Mouse (Mus musculus) midbrain, postnatal 0 days (tissue): ENCODE data around the gene Tssc4. TPM values are rescaled to one million over a fixed set of nuclear protein-coding genes. Genes with fewer than 3 reads are reported as not detected.
A peak's percentile ranks its signal among the peaks of the same experiment; 100 is the strongest.

Experiments used
- ATAC-seq: fragments of 200-750 bp; cut with Nextera tagmentation; 2 replicates; pipeline ENCODE4 v1.8.0; 2017; ENCODE audit warnings: moderate number of reproducible peaks, mild to moderate bottlenecking, moderate TSS enrichment, moderate library complexity; ENCODE audit not compliant: low FRiP score
- DNase-seq: peaks from one replicate; pipeline ENCODE4 v3.0.0-alpha.2; 2015; ENCODE audit warnings: low spot score
- H3K27ac ChIP-seq: fragments of 300-500 bp; sonication (generic); 2 replicates; pipeline ENCODE4 v1.5.1; 2014; ENCODE audit warnings: low read depth, mild to moderate bottlenecking, low read length, mixed read lengths
- H3K27me3 ChIP-seq: fragments of 300-500 bp; sonication (generic); 2 replicates; pipeline ENCODE4 v1.6.1; 2014; ENCODE audit warnings: low read length, control low read depth, mixed read lengths; ENCODE audit not compliant: insufficient read depth
- H3K36me3 ChIP-seq: fragments of 300-500 bp; sonication (generic); 2 replicates; pipeline ENCODE4 v1.6.1; 2014; ENCODE audit warnings: low read length, control low read depth, mixed read lengths; ENCODE audit not compliant: insufficient read depth
- H3K4me1 ChIP-seq: fragments of 300-500 bp; sonication (generic); 2 replicates; pipeline ENCODE4 v1.6.1; 2014; ENCODE audit warnings: mild to moderate bottlenecking, control low read depth, antibody characterized with exemption, low read length, mixed read lengths; ENCODE audit not compliant: insufficient read depth
- H3K4me2 ChIP-seq: fragments of 300-500 bp; sonication (generic); 2 replicates; pipeline ENCODE4 v1.6.1; 2014; ENCODE audit warnings: low read depth, mild to moderate bottlenecking, low read length, mixed read lengths; ENCODE audit not compliant: poor library complexity, severe bottlenecking
- H3K4me3 ChIP-seq: fragments of 300-500 bp; sonication (generic); 2 replicates; pipeline ENCODE4 v1.5.1; 2014; ENCODE audit warnings: low read depth, mild to moderate bottlenecking, low read length, moderate library complexity
- H3K9ac ChIP-seq: fragments of 300-500 bp; sonication (generic); replicated peaks from 2 replicates; pipeline ENCODE4 v1.6.1; 2014; ENCODE audit warnings: mild to moderate bottlenecking, low read length, moderate library complexity, mixed read lengths; ENCODE audit not compliant: poor library complexity, severe bottlenecking
- H3K9me3 ChIP-seq: fragments of 300-500 bp; sonication (generic); 2 replicates; pipeline ENCODE4 v1.6.1; 2016; ENCODE audit warnings: low read length, control low read depth
- CTCF ChIP-seq: IDR thresholded peaks from 2 replicates; pipeline ENCODE4 v1.5.1; 2016; ENCODE audit warnings: antibody characterized with exemption, mild to moderate bottlenecking
- WGBS: fragments of 180-500 bp; shearing (Covaris S2); extraction: QIAGEN DNeasy Blood & Tissue Kit; methylation state at CpG from one replicate; pipeline ENCODE4 v1.1.7; 2014; 5-methylcytosine and 5-hydroxymethylcytosine counted together
- polyA plus RNA-seq: library from polyadenylated mRNA; unstranded; fragments of >200 nt; fragmentation: Nextera tagmentation; extraction: Ambion mirVana; gene quantifications from 2 replicates; pipeline ENCODE4 v1.2.1, GENCODE M21; 2015
- total RNA-seq: library from RNA; depleted of rRNA; stranded (reverse); fragments of >200 nt; gene quantifications from 2 replicates; pipeline ENCODE4 v1.2.3, GENCODE M21; 2014

The Tssc4 gene
- total and polyA plus RNA-seq, 2 experiments from 2014 or later = 92.4 to 103 TPM

DNA sequence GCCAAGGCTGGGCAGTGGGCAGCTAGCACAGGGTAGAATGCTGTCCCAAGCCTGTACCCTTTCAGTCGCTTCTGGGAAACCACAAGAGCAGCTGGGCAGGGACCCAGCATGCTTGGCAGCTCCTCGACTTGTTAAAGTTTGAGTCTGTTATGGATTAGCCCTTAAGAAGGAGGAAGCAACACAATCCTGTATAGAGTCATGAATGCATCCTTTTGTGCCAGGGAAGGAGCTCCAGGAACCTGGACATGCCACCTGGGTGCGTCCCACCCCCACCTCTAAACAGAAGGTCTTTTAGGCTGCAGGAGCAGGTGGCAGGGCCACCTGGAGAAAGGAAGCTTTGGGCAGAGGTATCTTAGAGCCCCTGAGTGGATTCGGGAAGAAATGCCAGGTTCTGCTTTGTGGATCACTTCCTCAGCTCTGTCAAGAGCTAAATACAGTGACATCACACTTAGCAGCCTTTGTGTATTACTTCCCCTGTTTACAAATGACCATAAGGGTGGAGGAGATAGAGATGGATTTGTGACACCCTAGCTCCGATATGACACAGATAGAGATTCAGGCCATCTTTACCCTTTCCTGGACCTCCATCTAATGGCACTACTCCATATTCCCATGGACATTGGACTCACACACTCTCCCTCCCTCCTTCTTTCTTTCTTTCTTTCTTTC, 9.7 kb upstream of the Tssc4 start:
- Histone ChIP-seq H3K9me3 (no peaks in the 10 kb centered on the region), H3K4me2 (no peak overlapping the region), H3K4me1 (peaks cover 19% of the 10 kb centered on the region), H3K4me3 (no peak overlapping the region), H3K27me3 (no peaks in the 10 kb centered on the region), H3K9ac (no peak overlapping the region), H3K27ac (peak overlapping the region; percentile 27; the same call in 1 of the 2 replicates), H3K36me3 (peaks cover 15% of the 10 kb centered on the region)
- no peak for TF ChIP-seq CTCF
- DNase-seq (peak; percentile 74), ATAC-seq (no peak)
- 69% methylated on average over 5 of the region's 5 CpGs for WGBS

DNA sequence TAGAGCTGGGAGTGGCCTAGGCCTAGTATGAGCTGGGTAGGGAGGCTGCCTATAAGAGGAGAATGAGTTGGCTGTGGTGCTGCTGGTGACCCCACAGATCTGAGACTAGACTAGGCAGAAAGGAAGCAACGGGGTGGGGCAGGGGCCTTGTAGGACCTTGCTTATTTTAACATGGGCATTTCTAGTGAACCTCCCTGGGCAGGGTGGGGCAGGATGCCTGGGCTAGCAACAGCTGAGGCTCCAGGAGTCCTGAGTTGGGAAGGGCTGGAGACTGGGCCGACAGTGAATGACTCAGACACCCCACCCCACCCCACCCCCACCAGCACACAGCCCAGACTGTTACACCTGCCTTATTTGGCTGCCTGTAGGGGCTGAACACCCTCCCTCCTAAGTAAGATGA, 6.3 kb upstream of the Tssc4 start:
- H3K9me3 ChIP-seq = no peaks in the 10 kb centered on the region
- H3K27ac ChIP-seq = no peak overlapping the region
- no peak for ATAC-seq
- peaks cover 4% of the 10 kb centered on the region; the same call in 1 of the 2 replicates for H3K4me1 ChIP-seq
- no peak for DNase-seq
- H3K9ac ChIP-seq = no peak overlapping the region
- 75% methylated on average over 2 of the region's 2 CpGs for WGBS
- H3K4me3 ChIP-seq = no peak overlapping the region
- H3K4me2 ChIP-seq = no peak overlapping the region
- TF ChIP-seq CTCF = no peak
- H3K36me3 ChIP-seq = peaks cover 42% of the 10 kb centered on the region
- H3K27me3 ChIP-seq = no peaks in the 10 kb centered on the region

DNA sequence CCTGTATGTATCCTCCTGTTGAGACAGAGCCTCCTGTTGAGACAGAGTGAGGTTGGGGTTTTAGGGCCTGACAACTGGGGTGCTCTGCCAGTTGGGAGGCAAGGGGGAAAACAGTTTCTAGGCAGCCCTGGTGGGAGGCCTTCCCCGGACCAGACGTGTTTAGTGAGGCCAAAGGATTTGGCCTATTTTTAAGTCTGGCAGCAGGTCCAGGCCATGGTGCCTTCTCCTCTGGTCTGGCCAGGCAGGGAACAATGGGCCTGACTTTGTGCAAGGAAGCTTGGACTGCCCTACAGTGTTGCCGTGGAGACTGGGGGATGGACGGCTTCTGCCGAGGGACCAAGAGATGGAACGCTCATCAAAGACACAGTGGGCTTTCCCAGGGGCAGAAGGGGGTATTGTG, 4.8 kb upstream of the Tssc4 start:
- ATAC-seq (no peak), DNase-seq (peak; percentile 78)
- no peaks in the 10 kb centered on the region for H3K27me3 ChIP-seq
- H3K9me3 ChIP-seq = no peaks in the 10 kb centered on the region
- 33% methylated on average over 6 of the region's 6 CpGs for WGBS
- H3K4me3 ChIP-seq = no peak overlapping the region
- no peak overlapping the region for H3K9ac ChIP-seq
- no peaks in the 10 kb centered on the region; the same call in 1 of the 2 replicates for H3K4me1 ChIP-seq
- no peak overlapping the region for H3K27ac ChIP-seq
- no peak for TF ChIP-seq CTCF
- peaks cover 44% of the 10 kb centered on the region for H3K36me3 ChIP-seq
- no peak overlapping the region for H3K4me2 ChIP-seq

DNA sequence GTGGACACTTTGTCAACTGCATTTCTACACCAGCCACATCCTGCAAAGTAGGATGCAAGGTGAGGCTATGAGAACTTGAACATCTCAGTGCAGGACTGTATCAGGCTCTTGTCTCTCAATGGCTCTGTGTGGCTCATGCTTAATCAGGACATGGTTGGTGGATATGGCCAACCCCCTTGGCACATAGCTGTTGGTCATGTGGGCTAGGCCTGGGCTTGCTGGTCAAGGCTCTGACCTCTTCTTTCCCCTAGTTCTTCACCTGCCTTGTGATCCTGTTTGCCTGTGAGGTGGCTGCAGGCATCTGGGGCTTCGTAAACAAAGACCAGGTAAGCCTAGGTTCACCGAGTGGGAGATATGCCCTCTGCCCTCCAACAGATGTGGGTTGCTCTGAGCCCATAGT, 3.4 kb upstream of the Tssc4 start:
- Histone ChIP-seq H3K36me3 (peaks cover 44% of the 10 kb centered on the region), H3K27ac (no peak overlapping the region)
- WGBS = 92% methylated on average over 2 of the region's 2 CpGs

DNA sequence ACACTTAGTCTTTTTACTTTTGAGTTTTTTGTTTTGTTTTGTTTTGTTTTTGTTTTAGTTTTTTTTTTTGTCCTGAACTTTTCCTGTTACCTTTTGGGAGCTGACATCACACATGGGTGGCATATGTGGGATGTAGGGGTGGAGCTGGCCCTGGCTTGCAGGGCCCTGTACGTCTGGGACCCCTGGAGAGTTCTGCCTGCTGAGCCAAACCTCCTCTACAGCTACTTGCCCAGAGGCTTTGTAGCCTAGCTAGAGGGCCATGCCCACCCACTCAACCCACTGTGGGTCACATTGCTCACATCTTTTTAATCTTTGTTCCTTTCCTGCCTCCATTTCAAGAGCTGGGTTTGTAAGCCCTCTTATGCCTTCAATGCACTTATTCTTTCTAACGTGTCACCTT, 1.6 kb upstream of the Tssc4 start:
- peaks cover 8% of the 10 kb centered on the region for H3K4me1 ChIP-seq
- no peak overlapping the region for H3K4me2 ChIP-seq
- 64% methylated on average over 2 of the region's 2 CpGs for WGBS
- H3K9ac ChIP-seq = no peak overlapping the region
- no peak overlapping the region for H3K4me3 ChIP-seq
- H3K9me3 ChIP-seq = no peaks in the 10 kb centered on the region
- peaks cover 47% of the 10 kb centered on the region for H3K36me3 ChIP-seq
- TF ChIP-seq CTCF = no peak
- H3K27me3 ChIP-seq = no peaks in the 10 kb centered on the region
- peak overlapping the region; percentile 95; the same call in 1 of the 2 replicates for H3K27ac ChIP-seq
- DNase-seq = no peak
- ATAC-seq = no peak

More for the DNA sequence above, 3.4 kb upstream of the Tssc4 start:
- no peak overlapping the region for H3K4me3 ChIP-seq
- H3K9me3 ChIP-seq = no peaks in the 10 kb centered on the region
- no peak overlapping the region for H3K4me2 ChIP-seq
- H3K9ac ChIP-seq = no peak overlapping the region
- no peak for ATAC-seq
- H3K4me1 ChIP-seq = peaks cover 8% of the 10 kb centered on the region
- H3K27me3 ChIP-seq = no peaks in the 10 kb centered on the region
- no peak for DNase-seq
- TF ChIP-seq CTCF = no peak

DNA sequence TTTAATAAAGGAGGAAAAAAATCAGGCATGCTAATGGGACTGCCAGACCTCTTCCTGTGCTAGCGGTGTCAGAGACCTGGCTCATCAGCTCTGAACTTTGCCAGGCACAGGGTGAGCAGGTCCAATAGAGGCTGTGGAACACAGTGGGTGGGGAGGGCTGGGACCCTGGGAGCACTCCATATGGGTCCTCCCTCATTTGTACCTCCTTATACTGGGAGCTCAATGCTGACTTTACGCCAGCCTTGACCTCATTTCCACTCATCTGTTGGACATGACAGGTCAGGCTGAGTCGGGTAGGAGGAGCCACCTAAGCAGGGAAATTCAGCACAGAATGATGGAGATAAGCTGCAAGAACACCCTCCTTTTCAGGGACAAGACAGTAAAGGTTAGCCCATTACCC, 1.2 kb upstream of the Tssc4 start:
- Histone ChIP-seq H3K36me3 (peaks cover 46% of the 10 kb centered on the region), H3K27ac (peak overlapping the region; percentile 95), H3K27me3 (no peaks in the 10 kb centered on the region), H3K4me2 (peak overlapping the region; percentile 59), H3K4me3 (no peak overlapping the region), H3K9ac (0 out of 2 replicates have a peak overlapping the region, but pooled peaks have one; percentile 59), H3K4me1 (peaks cover 8% of the 10 kb centered on the region), H3K9me3 (no peaks in the 10 kb centered on the region)
- ATAC-seq (no peak), DNase-seq (no peak)
- WGBS = 83% methylated on average over 3 of the region's 3 CpGs
- TF ChIP-seq CTCF = no peak
